Mouse (Mus musculus) C2C12 (cell line): Measurements from ENCODE around the gene Qtrt1. TPM values are rescaled to one million over a fixed set of nuclear protein-coding genes. Genes with fewer than 3 reads are reported as not detected.

Source experiments
- H3K27me3 ChIP-seq: one replicate; pipeline ENCODE4 v1.6.1; 2011; ENCODE audit not compliant: control insufficient read depth, insufficient read depth, insufficient read length
- H3K36me3 ChIP-seq: one replicate; pipeline ENCODE4 v1.6.1; 2011; ENCODE audit not compliant: control insufficient read depth, insufficient read depth
- H3K4me3 ChIP-seq: one replicate; pipeline ENCODE4 v1.5.1; 2011; ENCODE audit warnings: mild to moderate bottlenecking, control low read depth; ENCODE audit not compliant: poor library complexity, insufficient read depth, severe bottlenecking
- H3K79me2 ChIP-seq: one replicate; pipeline ENCODE4 v1.6.1; 2011; ENCODE audit not compliant: control insufficient read depth, insufficient read depth
- H3K79me3 ChIP-seq: one replicate; pipeline ENCODE4 v1.6.1; 2011; ENCODE audit warnings: low read depth, control low read depth
- H3ac ChIP-seq: one replicate; pipeline ENCODE3; 2011; ENCODE audit warnings: low read depth; ENCODE audit not compliant: control insufficient read depth, insufficient read length
- CEBPB ChIP-seq: IDR thresholded peaks from one replicate; pipeline ENCODE4 v1.6.1; 2011; ENCODE audit warnings: low read depth, mild to moderate bottlenecking, control low read depth, moderate library complexity
- CTCF ChIP-seq: IDR thresholded peaks from one replicate; pipeline ENCODE4 v1.5.1; 2011; ENCODE audit not compliant: control insufficient read depth, insufficient read depth, insufficient read length
- FOSL1 ChIP-seq: IDR thresholded peaks from one replicate; pipeline ENCODE4 v1.8.0; 2011; ENCODE audit warnings: mild to moderate bottlenecking, low read length; ENCODE audit not compliant: poor library complexity, insufficient read depth, severe bottlenecking
- MAX ChIP-seq: IDR thresholded peaks from one replicate; pipeline ENCODE4 v1.6.1; 2011; ENCODE audit warnings: mild to moderate bottlenecking, control low read depth
- MYOD1 ChIP-seq: IDR thresholded peaks from one replicate; pipeline ENCODE4 v1.6.1; 2011; ENCODE audit warnings: low read depth; ENCODE audit not compliant: control insufficient read depth, insufficient read length
- MYOG ChIP-seq: IDR thresholded peaks from one replicate; pipeline ENCODE4 v1.6.1; 2011; ENCODE audit not compliant: control insufficient read depth, insufficient read length; ENCODE audit errors: extremely low read depth
- USF1 ChIP-seq: IDR thresholded peaks from one replicate; pipeline ENCODE4 v1.6.1; 2011; ENCODE audit warnings: low read depth, mild to moderate bottlenecking, control low read depth, moderate library complexity
- polyA plus RNA-seq: library from polyadenylated mRNA; unstranded; fragments of >200 nt; fragmentation: generic; extraction: Trizol; gene quantifications from one replicate; pipeline ENCODE4 v1.2.1, GENCODE M21; 2012; ENCODE audit warnings: missing spikeins

Qtrt1 gene
- polyA plus RNA-seq, 1 experiment: 61.7 TPM

- TF ChIP-seq MYOD1 (no peak), CTCF (no peak), FOSL1 (no peak), CEBPB (no peak), MYOG (no peak), MAX (no peak), USF1 (no peak)
- no peaks in the 10 kb centered on the region for H3K27me3 ChIP-seq
- no peak overlapping the region for H3K4me3 ChIP-seq
- H3K36me3 ChIP-seq: peaks cover 43% of the 10 kb centered on the region
- peaks cover 13% of the 10 kb centered on the region for H3K79me2 ChIP-seq
- H3K79me3 ChIP-seq: peaks cover 3% of the 10 kb centered on the region
- H3ac ChIP-seq: no peak overlapping the region
Measured at GRCm38 (mm10) chr9:21407951-21408350, 3.7 kb upstream of the Qtrt1 start.

GRCm38 (mm10) chr9:21408624-21409023 lies 3.0 kb upstream of the Qtrt1 start:
- Histone ChIP-seq H3K79me3 (peaks cover 5% of the 10 kb centered on the region), H3K4me3 (no peak overlapping the region), H3K36me3 (peaks cover 37% of the 10 kb centered on the region), H3K79me2 (peaks cover 20% of the 10 kb centered on the region), H3K27me3 (no peaks in the 10 kb centered on the region), H3ac (no peak overlapping the region)
- no peak for TF ChIP-seq CEBPB
- TF ChIP-seq USF1: no peak
- TF ChIP-seq FOSL1: no peak
- no peak for TF ChIP-seq MYOG
- TF ChIP-seq CTCF: no peak
- TF ChIP-seq MYOD1: no peak
- no peak for TF ChIP-seq MAX

- Histone ChIP-seq H3K4me3 (no peak overlapping the region), H3K27me3 (no peaks in the 10 kb centered on the region), H3K79me2 (peaks cover 31% of the 10 kb centered on the region), H3ac (no peak overlapping the region), H3K79me3 (peaks cover 7% of the 10 kb centered on the region), H3K36me3 (peaks cover 36% of the 10 kb centered on the region)
- TF ChIP-seq FOSL1: no peak
- peak; percentile 41 for TF ChIP-seq CTCF
- no peak for TF ChIP-seq MAX
- TF ChIP-seq USF1: peak; percentile 82
Measured at GRCm38 (mm10) chr9:21409592-21410317, 1.9 kb upstream of the Qtrt1 start.

- Histone ChIP-seq H3K27me3 (no peaks in the 10 kb centered on the region), H3ac (no peak overlapping the region), H3K79me3 (peaks cover 8% of the 10 kb centered on the region), H3K4me3 (no peak overlapping the region), H3K36me3 (peaks cover 46% of the 10 kb centered on the region), H3K79me2 (peaks cover 26% of the 10 kb centered on the region)
- TF ChIP-seq CEBPB: no peak
- TF ChIP-seq FOSL1: no peak
- no peak for TF ChIP-seq MYOG
- TF ChIP-seq MAX: no peak
- TF ChIP-seq CTCF: no peak
- no peak for TF ChIP-seq MYOD1
- TF ChIP-seq USF1: no peak
Measured at GRCm38 (mm10) chr9:21417866-21418265, 6.2 kb downstream of the Qtrt1 start.

- TF ChIP-seq MYOD1 (no peak), MAX (no peak), CEBPB (no peak), CTCF (no peak), FOSL1 (no peak), USF1 (no peak), MYOG (no peak)
- peaks cover 35% of the 10 kb centered on the region for H3K36me3 ChIP-seq
- no peak overlapping the region for H3K4me3 ChIP-seq
- H3K79me3 ChIP-seq: peaks cover 4% of the 10 kb centered on the region
- no peaks in the 10 kb centered on the region for H3K27me3 ChIP-seq
- H3ac ChIP-seq: no peak overlapping the region
- H3K79me2 ChIP-seq: peaks cover 8% of the 10 kb centered on the region
Measured at GRCm38 (mm10) chr9:21419646-21420045, 8.0 kb downstream of the Qtrt1 start.

GRCm38 (mm10) chr9:21424631-21425555 lies 13.3 kb downstream of the Qtrt1 start, which contains the start of gene Dnm2:
Gene Dnm2 (plus strand): TSS chr9:21424908.
- Histone ChIP-seq H3K4me3 (peak within 1 kb of the TSS; percentile 80), H3ac (peak within 1 kb of the TSS; percentile 87), H3K36me3 (peaks cover 14% of the 10 kb centered on the region), H3K27me3 (no peaks in the 10 kb centered on the region), H3K79me3 (peaks cover 46% of the 10 kb centered on the region), H3K79me2 (peaks cover 52% of the 10 kb centered on the region)
- TF ChIP-seq MYOD1 (no peak), CEBPB (no peak)
